Mouse (Mus musculus) adrenal gland, adult 2 months (tissue): ENCODE results near the gene Slc22a7. TPM values are rescaled to one million over a fixed set of nuclear protein-coding genes. Genes with fewer than 3 reads are reported as not detected.
A peak's percentile ranks its signal among the peaks of the same experiment; 100 is the strongest.

Experiments
- DNase-seq: peaks from one replicate; pipeline ENCODE4 v3.0.0; 2021
- long read RNA-seq: library from polyadenylated mRNA; stranded (forward); transcript quantifications from one replicate; pipeline ENCODE4 v2.0.0, GENCODE M21; 2021
- polyA plus RNA-seq: library from polyadenylated mRNA; depleted of rRNA; stranded (reverse); fragments of >200 nt; gene quantifications from 2 replicates; pipeline ENCODE4 v1.2.3, GENCODE M21; 2012; rRNA removed
- total RNA-seq, 2 experiments: library from RNA; stranded (reverse); gene quantifications; 2 replicates each; pipeline ENCODE4 v1.2.3; 2021

The Slc22a7 gene
- total RNA-seq (under 1 TPM in 1 of 2 experiments, not detected in 1; 0.37 TPM), polyA plus RNA-seq (0.06 TPM in 1 of 2 replicates, not detected in the other)
- long read RNA-seq, result 0 reads

DNA sequence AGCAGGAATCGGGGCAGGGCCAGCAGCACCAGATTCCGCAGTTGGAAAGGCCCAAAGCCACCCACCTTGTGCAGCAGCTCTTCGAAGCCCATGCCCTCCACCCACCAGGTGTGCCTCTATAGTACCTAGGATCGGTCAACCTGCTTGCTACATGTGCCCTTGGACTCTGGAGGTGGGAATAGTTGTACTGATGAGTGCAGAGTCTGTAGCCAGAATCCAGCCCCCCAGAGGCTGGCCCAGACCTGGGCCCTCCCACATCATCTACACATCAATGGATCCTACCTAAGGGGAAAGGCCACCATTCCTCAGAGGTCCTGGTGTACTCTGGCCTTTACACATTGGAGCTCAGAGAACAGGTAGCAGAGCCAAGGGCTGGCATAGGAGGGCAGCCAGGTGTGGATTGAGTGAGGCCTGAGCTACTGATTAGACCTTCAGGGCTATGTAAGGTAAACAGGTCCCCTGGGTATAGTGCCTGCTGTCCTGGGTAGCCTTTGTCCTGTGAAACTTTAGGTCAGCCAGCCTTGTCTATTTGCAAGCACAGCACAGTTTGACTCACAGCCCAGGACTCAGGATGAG, at the start of gene Slc22a7:
Gene Slc22a7, minus strand, starts transcription at position 160 of the 576 bp plus-strand sequence.
- no peak for DNase-seq

DNA sequence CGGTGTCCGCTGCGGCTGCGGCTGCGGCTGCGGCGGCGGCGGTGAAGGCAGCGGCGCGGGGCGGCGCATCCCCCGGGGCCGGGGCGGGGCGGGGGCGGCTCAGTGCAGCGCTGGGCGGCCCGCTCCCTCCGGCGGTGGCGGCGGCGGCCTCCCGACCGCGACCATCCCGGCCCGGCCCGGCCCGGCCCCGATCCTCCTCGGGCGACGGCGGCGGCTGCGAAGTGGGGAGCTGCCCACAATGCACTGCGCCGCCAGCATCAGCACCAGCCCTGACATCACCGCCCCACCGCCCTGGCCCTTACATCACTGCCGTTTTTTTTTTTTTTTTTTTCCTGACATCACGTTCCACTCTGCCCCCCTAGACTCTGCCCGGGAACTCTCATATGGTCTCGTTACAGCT, 49.2 kb upstream of the Slc22a7 start, which contains the start of gene Ttbk1:
Gene Ttbk1, minus strand, starts transcription at position 245 of the 400 bp plus-strand sequence.
- DNase-seq, result no peak

DNA sequence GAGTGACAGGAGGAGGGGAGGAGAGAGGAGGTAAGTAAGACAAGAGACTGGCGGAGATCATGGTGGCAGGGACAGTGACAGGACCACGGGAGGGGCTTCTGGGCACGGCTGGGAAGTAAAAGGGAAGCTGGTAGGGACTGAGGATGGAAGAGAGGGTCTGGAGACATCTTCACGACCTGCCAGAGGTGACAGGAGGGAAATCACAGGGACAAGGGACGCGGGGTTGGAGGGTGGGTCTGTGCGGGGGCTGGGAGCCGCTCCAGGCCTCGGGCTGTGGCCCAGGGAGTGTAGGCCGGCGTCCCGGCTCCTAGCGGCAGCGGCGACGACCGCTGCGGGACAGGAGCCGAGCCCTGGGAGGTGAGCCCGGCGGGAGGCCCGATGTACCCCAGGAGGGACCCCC, 48.7 kb upstream of the Slc22a7 start:
- no peak for DNase-seq

DNA sequence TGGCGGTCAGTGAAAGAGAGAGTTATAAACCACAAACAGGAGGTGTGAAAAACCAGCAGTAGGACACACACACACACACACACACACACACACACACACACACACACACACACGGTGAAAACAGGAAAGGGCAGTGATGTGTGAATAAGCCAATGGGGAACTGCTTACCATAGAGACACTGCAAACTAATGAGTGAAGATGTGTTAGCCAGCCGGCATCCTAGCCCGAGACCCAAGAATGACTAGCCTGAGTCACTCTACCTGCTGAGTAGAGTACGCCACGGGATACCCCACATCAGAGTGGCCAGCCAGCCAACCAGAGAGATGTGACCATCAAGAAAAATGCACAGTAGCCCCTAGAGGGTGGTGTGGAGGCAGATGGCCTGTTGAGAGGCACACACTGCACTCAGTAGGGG, 46.2 kb upstream of the Slc22a7 start:
- DNase-seq, result no peak

DNA sequence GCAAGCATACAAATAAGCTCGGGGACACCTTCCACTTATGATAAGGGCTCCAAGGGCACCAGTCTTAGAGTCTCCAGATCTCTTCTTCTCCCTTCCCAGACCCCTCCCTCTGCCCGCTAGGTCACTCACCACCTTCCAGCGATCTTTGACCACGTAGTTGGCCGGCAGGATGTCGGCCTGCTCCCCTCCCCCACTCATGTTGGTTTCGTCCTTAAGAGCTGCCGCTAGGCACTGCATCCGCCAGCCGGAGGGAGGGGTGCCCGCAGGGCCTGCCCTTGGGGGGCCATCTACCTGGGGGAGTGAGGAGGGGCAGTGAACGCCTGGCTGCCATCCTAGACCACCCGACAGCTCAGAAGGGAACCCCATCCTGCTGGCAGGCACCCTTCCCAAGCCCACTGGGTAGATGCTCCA, 45.8 kb upstream of the Slc22a7 start:
- DNase-seq, result peak; percentile 33

- peak; percentile 30 for DNase-seq
These were observed 45.3 kb upstream of the Slc22a7 start for GRCm38 (mm10) chr17:46483561-46484001.

DNA sequence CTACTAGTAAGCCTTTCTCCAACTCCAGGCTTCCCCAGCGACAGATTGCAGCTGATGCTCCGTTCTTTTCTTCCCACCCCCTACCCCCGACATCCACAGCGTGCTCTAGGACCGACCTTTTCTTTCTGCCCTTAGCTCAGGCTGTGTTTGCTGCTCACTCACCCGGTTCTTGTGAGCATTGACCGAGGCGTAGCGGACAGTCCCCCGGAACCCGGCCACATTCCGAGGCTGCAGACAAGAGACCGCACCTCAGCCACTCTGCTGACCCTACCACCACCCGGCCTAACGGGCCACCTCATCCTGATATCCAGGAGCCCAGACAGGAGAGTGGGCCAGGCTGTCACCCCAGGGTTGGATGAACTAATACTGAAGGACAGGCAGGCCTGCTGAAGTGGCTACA, 39.0 kb upstream of the Slc22a7 start:
- DNase-seq, result no peak

- DNase-seq, result no peak
These were observed 38.3 kb upstream of the Slc22a7 start for GRCm38 (mm10) chr17:46476601-46477000.

- no peak for DNase-seq
These were observed 29.6 kb upstream of the Slc22a7 start for GRCm38 (mm10) chr17:46467830-46468229.

- DNase-seq, result peak; percentile 42
These were observed 24.0 kb upstream of the Slc22a7 start for GRCm38 (mm10) chr17:46462226-46462625.

GRCm38 (mm10) chr17:46461347-46461746, 23.1 kb upstream of the Slc22a7 start:
- DNase-seq, result no peak

GRCm38 (mm10) chr17:46460673-46461072, 22.4 kb upstream of the Slc22a7 start:
- no peak for DNase-seq

DNA sequence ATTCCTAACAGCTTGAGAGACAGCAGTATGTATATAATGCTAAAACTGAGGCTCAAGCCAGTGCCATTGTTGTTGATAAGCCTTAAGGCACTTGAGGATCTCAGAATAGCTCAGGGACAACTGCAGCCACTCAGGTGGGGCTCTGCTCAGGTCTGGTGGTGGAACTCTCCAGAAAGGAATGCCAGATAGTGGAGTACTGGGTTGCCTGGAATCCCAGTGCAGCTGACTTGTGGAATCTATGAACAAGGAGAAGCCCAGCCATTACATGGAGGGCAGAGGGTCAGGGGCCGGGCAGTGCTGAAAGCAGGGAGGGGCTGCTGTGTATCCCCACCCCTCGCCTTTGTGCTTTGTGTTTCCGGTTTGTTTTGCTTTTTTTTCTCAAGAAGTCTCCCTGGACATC, 20.2 kb upstream of the Slc22a7 start:
- DNase-seq, result no peak

GRCm38 (mm10) chr17:46457791-46458190, 19.5 kb upstream of the Slc22a7 start:
- peak; percentile 59 for DNase-seq

- peak; percentile 46 for DNase-seq
These were observed 16.9 kb upstream of the Slc22a7 start for GRCm38 (mm10) chr17:46455110-46455691.

DNA sequence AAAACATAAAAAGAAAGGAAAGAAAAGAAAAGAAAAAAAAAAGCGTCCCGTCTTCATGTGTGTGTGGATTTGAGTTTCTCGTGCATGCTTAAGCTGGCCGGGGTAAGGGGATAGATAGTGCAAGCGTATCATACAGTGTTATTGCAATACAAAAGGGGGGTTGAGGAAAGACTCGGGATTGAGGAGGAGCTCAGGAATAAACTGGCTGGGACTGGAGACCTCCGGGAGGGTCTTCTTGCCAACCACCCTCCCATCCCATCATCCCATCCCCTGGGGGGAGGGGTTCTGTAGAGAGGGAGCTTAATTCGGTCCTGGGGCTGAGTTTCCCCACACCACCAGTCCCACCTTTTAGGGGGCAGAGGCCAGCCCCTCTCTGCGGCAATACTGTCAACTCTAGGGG, 16.3 kb upstream of the Slc22a7 start:
- DNase-seq, result no peak

DNA sequence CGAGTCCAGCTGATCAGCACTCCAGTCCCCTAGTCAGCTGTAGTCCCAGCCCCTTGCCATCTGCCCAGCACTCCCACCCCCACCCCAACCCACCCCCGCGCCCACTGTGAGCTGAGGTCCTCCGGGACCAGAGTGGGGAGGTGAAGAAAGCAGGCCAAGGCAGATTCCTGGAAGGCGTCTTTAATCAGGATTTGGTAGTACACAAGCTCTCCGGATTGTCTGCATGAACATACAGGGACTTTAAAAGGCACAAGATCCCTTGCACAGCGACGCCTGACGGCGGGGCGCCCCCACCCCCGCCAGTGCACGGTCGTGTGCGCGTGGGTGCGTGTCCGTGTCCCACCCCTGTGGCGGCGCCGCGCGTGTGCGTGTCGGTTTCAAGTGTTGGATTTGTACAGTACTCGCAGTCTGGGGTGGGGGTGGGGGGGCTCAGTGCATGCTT, 15.7 kb upstream of the Slc22a7 start:
- DNase-seq, result no peak

DNA sequence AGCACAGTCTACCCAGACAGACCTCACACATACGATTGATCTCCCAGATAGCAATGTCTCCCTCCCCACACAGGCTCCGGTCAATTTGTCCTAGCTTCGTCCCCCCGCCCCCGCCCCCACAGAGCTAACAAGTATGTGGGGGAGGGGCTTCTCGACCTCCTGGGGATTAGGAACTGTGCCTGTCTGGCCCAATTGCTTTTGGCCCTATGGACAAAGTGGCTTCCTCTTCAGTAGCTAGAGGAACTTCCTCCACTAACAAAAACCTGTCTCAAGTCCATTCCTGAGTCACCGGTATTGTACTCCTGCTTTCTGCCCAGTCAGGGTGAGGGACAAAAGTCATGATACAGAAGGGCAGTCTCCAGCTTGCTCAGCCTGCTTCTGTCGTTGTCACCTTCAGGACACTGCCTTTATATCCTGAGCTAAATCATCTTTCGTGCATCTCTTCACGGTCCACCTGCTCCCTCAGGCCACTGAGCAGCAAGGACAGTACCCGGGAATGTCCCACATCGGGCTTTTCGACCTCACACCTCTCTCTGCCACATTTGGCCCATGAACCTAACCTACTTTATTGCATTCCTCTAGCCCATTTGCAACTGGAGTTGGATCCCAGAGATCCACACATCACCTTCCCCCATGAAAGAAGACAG, 15.2 kb upstream of the Slc22a7 start:
- no peak for DNase-seq

- DNase-seq, result no peak
These were observed 14.4 kb upstream of the Slc22a7 start for GRCm38 (mm10) chr17:46452683-46453082.

DNA sequence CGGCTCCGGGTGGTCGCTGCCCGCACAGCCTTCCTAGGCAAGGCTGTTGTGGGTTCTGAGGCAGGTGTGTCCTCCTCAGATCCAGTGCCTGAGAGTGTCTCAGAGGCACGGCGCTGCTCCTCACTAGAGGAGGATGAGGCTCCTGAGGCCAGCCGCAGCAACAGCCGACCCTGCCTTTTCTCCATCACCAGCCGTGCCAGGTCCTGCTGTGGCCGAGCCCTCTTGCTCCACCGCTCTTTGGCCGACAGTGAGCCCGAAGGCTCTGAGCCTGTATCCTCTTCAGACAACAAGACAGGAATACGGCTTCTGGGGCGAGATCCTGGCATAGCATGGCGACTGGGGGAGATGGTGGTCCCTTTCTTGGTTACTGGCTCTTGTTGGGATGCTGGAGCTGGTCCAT, 8.0 kb upstream of the Slc22a7 start:
- DNase-seq, result no peak

DNA sequence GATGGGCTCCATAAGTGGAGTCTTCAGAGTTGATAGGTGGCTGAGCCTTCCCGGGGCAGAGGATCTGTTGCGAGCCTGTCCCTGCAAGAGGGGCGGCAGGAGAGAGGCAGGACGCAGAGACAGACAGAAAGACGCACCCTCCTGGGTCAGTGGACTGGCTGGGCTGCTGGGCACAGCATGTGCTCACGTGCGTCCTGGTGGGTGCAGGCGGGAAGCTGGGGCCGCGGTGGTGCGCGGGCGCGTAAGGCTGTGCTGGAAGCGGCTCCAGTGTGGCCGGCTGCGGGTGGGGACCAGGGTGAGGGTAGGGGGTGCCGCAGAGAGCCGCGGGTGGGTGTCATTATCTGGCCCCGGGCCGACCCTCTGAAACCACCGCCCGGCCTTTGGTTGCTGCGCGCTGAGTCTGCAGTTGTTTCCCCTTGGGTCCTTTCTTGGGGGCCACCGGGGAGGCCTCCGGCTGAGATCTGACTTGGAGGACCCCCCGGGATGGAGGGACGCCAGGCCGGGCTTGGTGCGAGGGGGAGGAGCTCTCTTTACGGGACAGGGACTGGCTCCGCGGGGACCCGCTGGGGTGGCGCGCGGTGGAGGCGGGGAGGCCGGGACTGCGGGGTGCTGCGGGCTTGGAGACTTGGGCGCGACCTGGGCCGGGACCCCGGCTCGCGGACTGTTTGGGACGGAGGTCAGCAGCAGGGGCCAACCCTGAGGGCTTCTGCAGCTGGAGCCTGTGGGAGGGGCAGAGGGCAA, 6.8 kb upstream of the Slc22a7 start:
- DNase-seq, result no peak

DNA sequence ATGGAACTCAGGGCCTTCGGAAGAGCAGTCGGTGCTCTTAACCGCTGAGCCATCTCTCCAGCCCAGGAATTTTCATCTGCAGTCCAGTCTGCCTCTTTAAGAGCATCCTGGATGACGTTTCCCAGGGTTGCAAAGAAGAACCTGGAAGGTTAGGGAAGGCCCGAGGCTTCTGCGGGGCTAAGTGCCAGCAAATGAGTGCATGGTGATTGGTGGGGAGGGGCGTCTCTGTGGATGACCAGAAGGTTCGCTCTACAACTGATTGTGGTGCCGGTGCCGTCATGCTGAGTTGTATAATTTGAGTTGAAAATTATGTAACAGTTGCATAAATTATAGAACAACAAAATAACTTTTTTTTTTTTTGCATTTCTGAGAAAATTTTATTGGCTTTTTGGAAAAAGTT, 919 bp upstream of the Slc22a7 start:
- no peak for DNase-seq
